Mouse (Mus musculus) natural killer cell, adult 2 months (primary cell): ENCODE data around the gene Rps23.
"Not testable (repeated sequence)": the region's sequence is repeated elsewhere in the genome, so short reads cannot be mapped to it uniquely, and the experiment has no call there.

Experiments used
- DNase-seq, 2 experiments: peaks; one replicate each; pipeline ENCODE4 v3.0.0; 2022; ENCODE audit warnings: low spot score in 2 of 2

The Rps23 gene

GRCm38 (mm10) chr13:90922751-90923612, at the start of gene Rps23:
Rps23 (plus strand) TSS chr13:90922958.
- peak; percentile 89 to 91 for DNase-seq

- no peak for DNase-seq
These were observed 40.9 kb upstream of the Rps23 start for GRCm38 (mm10) chr13:90881727-90882429.

GRCm38 (mm10) chr13:90885856-90886532, 36.8 kb upstream of the Rps23 start:
- no peak for DNase-seq

- peak; percentile 10 to 40 for DNase-seq
These were observed 36.2 kb upstream of the Rps23 start for GRCm38 (mm10) chr13:90886568-90886983.

GRCm38 (mm10) chr13:90890111-90890510, 32.6 kb upstream of the Rps23 start:
- no peak for DNase-seq

- no peak for DNase-seq
These were observed 27.9 kb upstream of the Rps23 start for GRCm38 (mm10) chr13:90894819-90895218.

GRCm38 (mm10) chr13:90896098-90896497, 26.7 kb upstream of the Rps23 start:
- no peak for DNase-seq

GRCm38 (mm10) chr13:90896821-90897220, 25.9 kb upstream of the Rps23 start:
- DNase-seq = no peak

GRCm38 (mm10) chr13:90905176-90905575, 17.6 kb upstream of the Rps23 start, which contains the start of gene Atp6ap1l:
Atp6ap1l (minus strand) TSS chr13:90905355.
- DNase-seq = no peak

- no peak for DNase-seq
These were observed 15.4 kb upstream of the Rps23 start for GRCm38 (mm10) chr13:90907376-90907775.

- no peak for DNase-seq
These were observed 9.7 kb upstream of the Rps23 start for GRCm38 (mm10) chr13:90912760-90913674.

- no peak for DNase-seq
These were observed 9.0 kb upstream of the Rps23 start for GRCm38 (mm10) chr13:90913675-90914192.

- no peak for DNase-seq
These were observed 8.0 kb upstream of the Rps23 start for GRCm38 (mm10) chr13:90914721-90915120.

- not testable (repeated sequence) for DNase-seq
These were observed 859 bp downstream of the Rps23 start for GRCm38 (mm10) chr13:90923617-90924016.

GRCm38 (mm10) chr13:90924072-90924471, 1.3 kb downstream of the Rps23 start:
- no peak for DNase-seq

GRCm38 (mm10) chr13:90925191-90925590, 2.4 kb downstream of the Rps23 start:
- DNase-seq = no peak

GRCm38 (mm10) chr13:90926125-90926765, 3.5 kb downstream of the Rps23 start:
- DNase-seq = no peak

- DNase-seq = no peak
These were observed 4.3 kb downstream of the Rps23 start for GRCm38 (mm10) chr13:90926938-90927633.

- not testable (repeated sequence) for DNase-seq
These were observed 5.5 kb downstream of the Rps23 start for GRCm38 (mm10) chr13:90928266-90928665.

GRCm38 (mm10) chr13:90929847-90930246, 7.1 kb downstream of the Rps23 start:
- DNase-seq = peak; percentile 67 to 74
